Mouse (Mus musculus) liver, embryonic 15.5 days (tissue): ENCODE results near the gene Dmrt2. TPM values are rescaled to one million over a fixed set of nuclear protein-coding genes. Genes with fewer than 3 reads are reported as not detected.

ENCODE experiments used
- ATAC-seq: fragments of 200-750 bp; cut with Nextera tagmentation; 2 replicates; pipeline ENCODE4 v1.8.0; 2017; ENCODE audit warnings: moderate number of reproducible peaks, mild to moderate bottlenecking, moderate library complexity; ENCODE audit not compliant: insufficient read depth
- H3K27ac ChIP-seq: fragments of 300-500 bp; sonication (generic); replicated peaks from 2 replicates; pipeline ENCODE4 v1.5.1; 2015; ENCODE audit warnings: mild to moderate bottlenecking, inconsistent platforms
- H3K27me3 ChIP-seq: fragments of 300-500 bp; sonication (generic); 2 replicates; pipeline ENCODE4 v1.6.1; 2015; ENCODE audit warnings: mild to moderate bottlenecking, inconsistent platforms
- H3K36me3 ChIP-seq: fragments of 300-500 bp; sonication (generic); replicated peaks from 2 replicates; pipeline ENCODE4 v1.6.1; 2015; ENCODE audit warnings: moderate library complexity, mild to moderate bottlenecking, inconsistent platforms
- H3K4me1 ChIP-seq: fragments of 300-500 bp; sonication (generic); replicated peaks from 2 replicates; pipeline ENCODE4 v1.6.1; 2015; ENCODE audit warnings: inconsistent platforms
- H3K4me2 ChIP-seq: fragments of 300-500 bp; sonication (generic); 2 replicates; pipeline ENCODE4 v1.6.1; 2015; ENCODE audit warnings: moderate library complexity, mild to moderate bottlenecking, inconsistent platforms
- H3K4me3 ChIP-seq: fragments of 300-500 bp; sonication (generic); replicated peaks from 2 replicates; pipeline ENCODE4 v1.5.1; 2015; ENCODE audit warnings: mild to moderate bottlenecking, inconsistent platforms
- H3K9ac ChIP-seq: fragments of 300-500 bp; sonication (generic); 2 replicates; pipeline ENCODE4 v1.6.1; 2015; ENCODE audit warnings: moderate library complexity, mild to moderate bottlenecking, inconsistent platforms
- H3K9me3 ChIP-seq: fragments of 300-500 bp; sonication (generic); replicated peaks from 2 replicates; pipeline ENCODE4 v1.6.1; 2016; ENCODE audit warnings: inconsistent platforms
- WGBS: fragments of 180-500 bp; shearing (Covaris S2); methylation state at CpG from one replicate; pipeline ENCODE4 v1.1.7; 2015; ENCODE audit warnings: mixed read lengths; ENCODE audit not compliant: insufficient replicate concordance; 5-methylcytosine and 5-hydroxymethylcytosine counted together
- polyA plus RNA-seq: library from polyadenylated mRNA; unstranded; fragments of >200 nt; fragmentation: Nextera tagmentation; extraction: Ambion mirVana; gene quantifications from 2 replicates; pipeline ENCODE4 v1.2.1, GENCODE M21; 2015

The Dmrt2 gene
- 0.26 and 0.51 TPM in 2 replicates for polyA plus RNA-seq

GRCm38 (mm10) chr19:25672101-25672950 is at the start of gene Dmrt2:
TSS of gene Dmrt2 (plus strand) at chr19:25672411.
- H3K4me3 ChIP-seq, result peak within 1 kb of the TSS; percentile 50
- H3K4me2 ChIP-seq, result peak within 1 kb of the TSS; percentile 62
- H3K9me3 ChIP-seq, result no peaks in the 10 kb centered on the region
- peaks cover 97% of the 10 kb centered on the region for H3K27me3 ChIP-seq
- under 1% methylated on average over 44 of the region's 44 CpGs for WGBS
- H3K36me3 ChIP-seq, result no peaks in the 10 kb centered on the region
- H3K4me1 ChIP-seq, result 0 out of 2 replicates have a peak, but pooled peaks cover 3% of the 10 kb centered on the region
- ATAC-seq, result peak; percentile 83
- H3K27ac ChIP-seq, result no peak within 1 kb of the TSS
- no peak within 1 kb of the TSS for H3K9ac ChIP-seq

GRCm38 (mm10) chr19:25628490-25628889 is 43.7 kb upstream of the Dmrt2 start:
- Histone ChIP-seq H3K36me3 (no peaks in the 10 kb centered on the region), H3K9ac (no peak overlapping the region), H3K27me3 (peaks cover 39% of the 10 kb centered on the region), H3K4me2 (no peak overlapping the region), H3K27ac (no peak overlapping the region), H3K4me1 (no peaks in the 10 kb centered on the region), H3K9me3 (no peaks in the 10 kb centered on the region), H3K4me3 (no peak overlapping the region)
- WGBS, result 12% methylated on average over 9 of the region's 9 CpGs
- no peak for ATAC-seq

GRCm38 (mm10) chr19:25635119-25635518 is 37.1 kb upstream of the Dmrt2 start:
- Histone ChIP-seq H3K27me3 (no peaks in the 10 kb centered on the region), H3K27ac (no peak overlapping the region), H3K9ac (no peak overlapping the region), H3K4me2 (no peak overlapping the region), H3K9me3 (no peaks in the 10 kb centered on the region), H3K4me3 (no peak overlapping the region), H3K36me3 (no peaks in the 10 kb centered on the region), H3K4me1 (no peaks in the 10 kb centered on the region)
- no peak for ATAC-seq
- 56% methylated on average over 5 of the region's 5 CpGs for WGBS

- H3K27me3 ChIP-seq, result no peaks in the 10 kb centered on the region
- WGBS, result 11% methylated on average over 22 of the region's 22 CpGs
- H3K27ac ChIP-seq, result no peak overlapping the region
- peak overlapping the region; percentile 25; the same call in 1 of the 2 replicates for H3K4me2 ChIP-seq
- no peak overlapping the region for H3K9ac ChIP-seq
- no peaks in the 10 kb centered on the region for H3K9me3 ChIP-seq
- H3K4me3 ChIP-seq, result no peak overlapping the region
- no peak for ATAC-seq
- H3K36me3 ChIP-seq, result no peaks in the 10 kb centered on the region
- no peaks in the 10 kb centered on the region for H3K4me1 ChIP-seq
Observed at GRCm38 (mm10) chr19:25635622-25636244, 36.5 kb upstream of the Dmrt2 start.

GRCm38 (mm10) chr19:25638766-25639361 is 33.3 kb upstream of the Dmrt2 start:
- WGBS, result 61% methylated on average over 11 of the region's 11 CpGs
- Histone ChIP-seq H3K27ac (no peak overlapping the region), H3K36me3 (no peaks in the 10 kb centered on the region), H3K4me2 (no peak overlapping the region), H3K27me3 (no peaks in the 10 kb centered on the region), H3K4me1 (no peaks in the 10 kb centered on the region), H3K9ac (no peak overlapping the region), H3K9me3 (no peaks in the 10 kb centered on the region), H3K4me3 (no peak overlapping the region)
- ATAC-seq, result no peak

GRCm38 (mm10) chr19:25641786-25642185 is 30.4 kb upstream of the Dmrt2 start:
- Histone ChIP-seq H3K9me3 (no peaks in the 10 kb centered on the region), H3K4me1 (no peaks in the 10 kb centered on the region), H3K27me3 (no peaks in the 10 kb centered on the region), H3K4me2 (no peak overlapping the region), H3K36me3 (no peaks in the 10 kb centered on the region), H3K4me3 (no peak overlapping the region), H3K9ac (no peak overlapping the region), H3K27ac (no peak overlapping the region)
- WGBS, result 58% methylated on average over 6 of the region's 6 CpGs
- ATAC-seq, result no peak

DNA sequence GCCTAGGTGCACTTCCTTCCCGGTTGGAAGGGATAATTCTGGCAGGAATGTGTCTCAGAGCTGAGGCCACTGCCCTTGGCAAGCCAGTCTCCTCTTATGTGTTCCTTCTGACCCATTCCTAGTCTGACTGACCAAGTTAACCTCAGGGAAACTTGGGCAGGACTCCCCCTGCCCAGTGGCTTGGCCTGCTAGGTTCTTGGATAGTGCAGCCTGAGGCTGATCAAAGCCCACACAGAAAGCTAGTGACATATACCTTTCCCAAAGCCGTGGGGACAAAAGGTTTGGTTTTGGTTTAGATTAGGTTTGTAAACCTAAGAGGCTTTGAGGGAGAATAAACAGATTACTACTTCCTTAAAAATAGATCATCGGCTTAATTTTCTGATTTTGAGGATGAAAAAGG is 25.1 kb upstream of the Dmrt2 start:
- Histone ChIP-seq H3K4me2 (no peak overlapping the region), H3K4me3 (no peak overlapping the region), H3K27me3 (no peaks in the 10 kb centered on the region), H3K9ac (no peak overlapping the region), H3K36me3 (no peaks in the 10 kb centered on the region), H3K9me3 (no peaks in the 10 kb centered on the region), H3K4me1 (no peaks in the 10 kb centered on the region), H3K27ac (no peak overlapping the region)
- ATAC-seq, result no peak
- 44% methylated on average over 3 of the region's 3 CpGs for WGBS

DNA sequence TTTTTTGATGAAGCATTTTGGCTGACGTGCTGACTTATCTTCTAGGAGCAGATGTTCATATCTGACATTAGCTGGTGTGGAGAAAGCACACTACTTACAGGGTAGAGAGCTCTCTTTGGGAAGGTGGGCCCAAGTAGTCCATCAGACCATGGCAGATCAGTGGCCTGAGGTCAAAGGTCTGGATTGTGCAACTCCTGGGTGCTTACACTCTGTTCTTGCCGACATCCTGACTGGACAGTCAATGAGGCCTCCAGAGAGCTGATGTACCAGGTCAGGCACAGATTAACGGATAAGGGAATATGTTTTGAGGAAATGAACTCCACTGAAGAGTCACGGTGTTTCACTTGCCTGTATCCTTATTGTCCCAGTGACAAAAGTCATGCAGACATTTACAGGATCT is 23.5 kb upstream of the Dmrt2 start:
- Histone ChIP-seq H3K9ac (no peak overlapping the region), H3K27me3 (no peaks in the 10 kb centered on the region), H3K4me2 (no peak overlapping the region), H3K4me3 (no peak overlapping the region), H3K4me1 (no peaks in the 10 kb centered on the region), H3K27ac (no peak overlapping the region), H3K9me3 (no peaks in the 10 kb centered on the region), H3K36me3 (no peaks in the 10 kb centered on the region)
- WGBS, result 40% methylated on average over 4 of the region's 4 CpGs
- ATAC-seq, result no peak

DNA sequence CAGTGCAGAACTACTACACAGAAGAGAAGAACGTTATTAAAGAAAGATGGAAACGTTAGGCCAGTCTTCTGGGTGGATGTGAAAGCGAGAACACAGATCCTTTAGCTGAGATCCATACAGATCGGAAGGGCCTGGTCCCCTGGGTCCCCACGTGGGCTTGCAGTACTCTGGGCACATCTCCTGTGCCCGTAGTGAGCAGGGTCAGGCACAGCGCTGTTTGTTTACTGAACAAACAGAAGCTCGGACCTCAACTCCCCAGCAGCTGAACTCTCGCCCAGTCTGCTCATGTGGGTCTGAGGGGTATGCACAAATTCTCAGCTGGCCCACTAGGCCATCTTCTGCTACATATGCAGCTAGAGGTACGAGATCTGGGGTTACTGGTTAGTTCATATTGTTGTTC is 21.7 kb upstream of the Dmrt2 start:
- Histone ChIP-seq H3K4me2 (no peak overlapping the region), H3K27me3 (no peaks in the 10 kb centered on the region), H3K4me3 (no peak overlapping the region), H3K27ac (no peak overlapping the region), H3K9me3 (no peaks in the 10 kb centered on the region), H3K36me3 (no peaks in the 10 kb centered on the region), H3K4me1 (no peaks in the 10 kb centered on the region), H3K9ac (no peak overlapping the region)
- 0 out of 2 replicates have a peak, but pooled peaks have one; percentile 37 for ATAC-seq
- 57% methylated on average over 10 of the region's 10 CpGs for WGBS

DNA sequence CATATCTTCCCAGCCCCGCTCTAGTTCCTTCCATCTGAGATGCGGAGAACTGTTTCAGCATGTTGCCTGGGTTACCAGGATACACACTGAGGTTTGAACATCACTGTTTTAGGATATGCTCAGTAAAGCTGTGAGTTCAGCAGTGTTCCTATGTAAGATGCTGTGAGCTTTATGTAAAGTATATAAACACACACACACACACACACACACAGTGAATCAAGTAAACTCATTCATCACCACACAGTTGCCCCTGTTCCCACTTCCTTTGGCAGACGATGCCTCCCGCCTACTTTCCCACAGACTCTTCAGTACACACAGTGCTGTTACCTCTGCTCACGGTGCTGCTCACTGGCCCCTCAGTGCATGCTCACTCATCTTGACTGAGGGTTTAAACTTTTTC is 19.7 kb upstream of the Dmrt2 start:
- 57% methylated on average over 5 of the region's 5 CpGs for WGBS
- no peaks in the 10 kb centered on the region for H3K27me3 ChIP-seq
- no peaks in the 10 kb centered on the region for H3K36me3 ChIP-seq
- no peaks in the 10 kb centered on the region for H3K9me3 ChIP-seq
- H3K4me1 ChIP-seq, result no peaks in the 10 kb centered on the region
- H3K27ac ChIP-seq, result no peak overlapping the region
- no peak overlapping the region for H3K4me2 ChIP-seq
- H3K9ac ChIP-seq, result no peak overlapping the region
- no peak for ATAC-seq
- no peak overlapping the region for H3K4me3 ChIP-seq

- Histone ChIP-seq H3K4me2 (no peak overlapping the region), H3K27ac (no peak overlapping the region), H3K36me3 (no peaks in the 10 kb centered on the region), H3K9me3 (no peaks in the 10 kb centered on the region), H3K9ac (no peak overlapping the region), H3K27me3 (no peaks in the 10 kb centered on the region), H3K4me1 (no peaks in the 10 kb centered on the region), H3K4me3 (no peak overlapping the region)
- WGBS, result 57% methylated on average over 12 of the region's 12 CpGs
- no peak for ATAC-seq
Observed at GRCm38 (mm10) chr19:25654034-25654749, 18.0 kb upstream of the Dmrt2 start.
